Mouse (Mus musculus) spleen, postnatal 4 days (tissue): ENCODE results near the gene Creg1.

Experiments
- DNase-seq, 2 experiments: peaks; one replicate each; pipeline ENCODE4 v3.0.0; 2022; ENCODE audit warnings: low spot score in 2 of 2

Gene Creg1

DNA sequence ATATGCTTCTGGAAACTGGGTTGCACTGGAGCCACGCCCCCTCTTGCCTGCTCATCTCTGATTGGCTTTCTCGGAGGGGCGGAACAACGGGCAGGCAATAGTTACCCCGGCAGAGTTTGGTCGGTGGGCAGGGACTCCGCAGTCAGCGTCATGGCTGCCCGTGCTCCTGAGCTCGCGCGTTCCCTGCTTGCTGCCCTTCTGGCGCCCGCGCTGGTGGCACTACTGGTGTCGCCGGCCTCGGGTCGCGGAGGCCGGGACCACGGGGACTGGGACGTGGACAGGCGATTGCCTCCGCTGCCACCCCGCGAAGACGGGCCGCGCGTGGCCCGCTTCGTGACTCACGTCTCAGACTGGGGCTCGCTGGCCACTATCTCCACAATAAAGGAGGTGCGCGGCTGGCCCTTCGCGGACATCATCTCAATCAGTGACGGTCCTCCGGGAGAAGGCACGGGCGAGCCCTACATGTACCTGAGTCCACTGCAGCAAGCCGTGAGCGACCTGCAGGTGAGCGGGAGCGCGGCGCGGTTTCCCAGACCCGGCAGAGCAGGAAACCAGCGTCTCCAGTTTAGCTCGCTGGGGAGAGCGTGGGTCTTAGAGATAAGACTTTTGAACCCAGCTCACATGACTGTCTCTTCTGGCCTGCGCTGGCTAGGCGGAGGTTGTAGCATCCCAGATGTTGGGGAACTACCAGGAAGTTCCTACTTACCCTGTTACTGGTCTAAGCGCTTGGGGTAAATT is at the start of gene Creg1:
TSS of gene Creg1 (plus strand) at position 112 of the 738 bp plus-strand sequence.
- peak; percentile 95 to 97 for DNase-seq

DNA sequence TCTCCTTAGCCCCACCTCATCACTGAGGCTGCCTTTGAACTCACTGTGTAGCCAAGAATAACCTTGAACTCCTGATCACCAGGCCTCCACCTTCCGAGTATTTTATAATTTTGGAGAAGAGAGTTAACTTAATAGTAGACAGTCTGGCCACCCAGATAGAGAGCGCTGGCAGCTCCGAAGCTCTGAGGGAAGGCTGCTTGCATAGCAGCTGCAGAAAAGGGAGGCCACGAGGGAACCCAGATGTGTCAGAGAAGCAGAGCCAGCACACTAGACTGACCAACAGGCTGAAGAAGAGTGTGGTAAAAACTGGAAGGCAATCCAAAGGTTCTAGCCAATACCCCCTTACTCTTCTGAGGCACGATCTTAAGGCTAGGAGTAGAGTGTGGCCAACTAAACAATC is 49.7 kb upstream of the Creg1 start:
- DNase-seq, result no peak

DNA sequence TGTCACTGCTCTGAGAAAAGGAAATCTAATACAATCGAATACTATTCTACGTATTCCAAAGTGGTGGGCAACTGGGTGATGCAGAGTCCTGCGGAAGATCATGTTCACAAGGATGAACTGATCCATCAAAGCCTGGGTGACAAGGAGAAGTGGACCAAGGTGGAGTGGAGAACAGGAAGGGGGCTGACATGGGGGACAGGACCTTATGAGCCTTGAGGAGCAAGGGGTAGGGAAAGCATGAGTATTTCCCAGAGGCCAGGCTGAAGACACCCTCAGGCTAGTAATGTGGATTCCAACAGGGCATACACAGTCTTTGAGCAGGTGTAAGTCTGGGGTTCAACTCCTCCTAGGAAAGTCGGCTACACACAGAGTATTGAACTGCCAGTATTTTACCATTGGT is 47.1 kb upstream of the Creg1 start:
- no peak for DNase-seq

DNA sequence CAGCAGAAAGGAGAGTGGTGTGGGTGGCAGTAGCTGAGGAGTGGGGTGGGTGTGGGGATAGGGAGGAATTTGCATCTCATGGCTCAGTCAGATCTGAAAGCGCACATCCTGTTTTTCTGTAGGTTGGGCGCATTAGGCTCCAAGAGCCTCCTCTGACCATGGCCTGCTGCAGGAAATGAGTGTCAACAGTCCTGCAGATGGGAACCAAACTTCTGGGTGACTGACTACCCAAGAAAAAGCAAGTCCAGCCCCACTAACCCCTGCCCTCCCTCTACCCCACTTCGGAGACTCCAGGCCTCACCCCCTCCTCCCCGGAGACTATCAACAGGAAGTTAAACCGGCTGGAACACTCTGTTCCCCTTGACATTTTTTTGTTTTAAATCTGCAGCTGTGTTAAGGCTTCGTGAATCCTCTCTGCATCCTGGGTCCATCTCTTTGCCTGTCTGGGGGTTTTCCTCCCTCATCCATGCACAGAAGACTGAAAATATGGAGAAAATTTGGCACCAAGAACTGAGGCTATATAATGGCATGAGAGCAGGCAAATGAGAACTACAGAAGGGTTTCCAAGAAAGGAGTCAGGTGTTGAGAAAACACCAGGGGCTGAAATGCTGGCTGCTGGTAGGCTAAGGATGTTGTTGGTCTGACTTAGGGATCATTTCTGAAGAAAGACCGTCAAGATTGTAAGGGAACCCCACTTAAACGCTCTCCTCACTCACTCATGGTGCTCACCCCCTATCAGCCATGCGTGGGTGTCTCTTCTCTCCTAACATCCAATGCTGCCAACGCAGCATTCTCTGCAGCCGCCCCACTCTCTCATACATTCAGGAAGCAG is 45.6 kb upstream of the Creg1 start:
- DNase-seq, result peak; percentile 64 to 75

DNA sequence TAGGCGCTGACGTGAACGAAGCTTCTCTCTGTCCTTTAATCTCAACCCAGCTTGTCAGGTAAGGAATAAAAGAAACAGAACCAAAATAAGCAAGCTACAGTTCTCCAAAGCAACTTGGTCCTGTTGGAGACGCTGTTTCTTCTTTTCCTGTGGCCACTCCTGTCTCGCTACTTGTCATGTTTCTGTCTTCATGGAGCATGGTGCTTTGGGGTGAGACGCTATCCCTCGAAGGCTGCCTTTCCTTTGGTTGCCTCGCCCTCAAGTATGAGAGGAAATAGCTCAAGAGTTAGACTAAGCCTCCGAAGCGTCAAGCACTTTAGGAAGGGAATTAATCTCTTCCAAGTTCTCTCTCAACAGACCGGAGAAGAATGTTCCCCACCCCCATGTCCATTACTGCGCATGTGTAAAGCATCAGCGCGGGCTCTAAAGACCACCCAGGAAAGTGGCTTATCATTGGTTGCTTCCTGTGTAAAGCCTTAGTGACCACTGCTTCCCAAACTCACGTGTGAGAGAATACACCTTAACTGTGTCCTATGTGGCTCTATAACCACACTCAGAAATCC is 44.9 kb upstream of the Creg1 start:
- DNase-seq, result no peak

DNA sequence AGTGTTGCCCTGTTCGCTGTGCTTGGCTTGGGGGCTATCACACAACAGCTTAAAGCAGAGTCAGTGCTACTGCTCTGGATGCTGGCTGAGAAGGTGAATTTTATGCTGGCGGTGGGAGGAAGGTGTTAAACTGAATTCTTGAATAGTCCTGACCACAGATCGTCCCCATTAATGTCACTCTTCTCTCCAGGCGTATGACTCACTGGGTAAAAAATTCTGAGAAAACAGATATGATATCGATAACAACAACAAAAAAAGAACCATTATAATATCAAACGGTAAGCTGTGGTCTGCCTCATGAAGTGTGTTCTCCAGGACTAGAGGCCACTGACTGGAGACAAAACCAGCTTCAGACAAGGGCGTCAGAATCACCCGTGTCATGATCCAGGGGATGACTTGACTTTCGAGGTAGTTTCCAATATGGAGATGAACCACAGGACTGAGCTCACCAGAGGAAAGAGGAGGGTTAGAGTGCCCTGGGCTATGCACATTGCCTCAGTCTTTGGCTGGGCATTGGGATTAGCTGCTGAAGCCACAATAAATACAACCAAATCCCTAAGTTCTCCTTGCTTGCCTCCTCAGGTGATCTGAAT is 40.9 kb upstream of the Creg1 start:
- DNase-seq, result peak in 1 of 2 experiments; percentile 43

DNA sequence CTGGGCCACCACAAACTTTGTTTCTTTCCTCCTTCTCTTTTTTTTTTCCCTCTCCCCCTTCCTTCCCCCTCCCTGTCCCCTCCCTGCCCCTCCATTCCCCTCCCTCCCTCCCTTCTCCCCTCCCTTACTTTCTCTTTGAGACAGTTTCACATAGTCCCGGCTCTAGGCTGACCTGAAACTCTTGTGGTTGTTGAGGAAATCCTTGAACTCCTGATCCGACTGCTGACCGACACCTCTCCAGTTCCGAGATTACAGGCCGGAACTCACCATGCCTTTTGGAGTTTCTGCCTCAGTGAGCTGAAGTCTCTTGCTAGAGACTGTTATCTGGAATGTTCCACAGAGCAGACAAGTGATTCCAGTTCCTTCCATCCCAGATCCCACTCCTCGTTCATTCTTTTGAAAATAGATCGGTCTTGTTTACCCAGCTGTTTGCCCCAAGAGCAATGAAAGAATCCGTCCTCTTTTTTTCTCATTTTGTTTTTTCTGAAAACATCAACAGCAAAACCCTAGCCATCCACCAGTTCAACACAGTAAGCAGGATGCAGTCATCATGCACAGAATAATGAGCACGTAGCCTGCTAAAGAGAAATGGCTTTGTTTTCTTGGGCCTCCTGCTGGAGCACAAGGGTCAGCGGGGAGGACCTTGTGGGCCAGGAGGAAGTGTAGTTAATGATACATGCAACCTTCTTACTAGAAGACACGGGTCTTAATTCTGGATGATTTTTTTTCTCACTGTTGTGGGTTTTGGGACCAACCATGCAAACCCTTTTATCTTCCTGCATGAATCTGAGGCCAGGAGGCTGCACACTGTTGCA is 39.1 kb upstream of the Creg1 start:
- peak in 1 of 2 experiments; percentile 46 for DNase-seq

DNA sequence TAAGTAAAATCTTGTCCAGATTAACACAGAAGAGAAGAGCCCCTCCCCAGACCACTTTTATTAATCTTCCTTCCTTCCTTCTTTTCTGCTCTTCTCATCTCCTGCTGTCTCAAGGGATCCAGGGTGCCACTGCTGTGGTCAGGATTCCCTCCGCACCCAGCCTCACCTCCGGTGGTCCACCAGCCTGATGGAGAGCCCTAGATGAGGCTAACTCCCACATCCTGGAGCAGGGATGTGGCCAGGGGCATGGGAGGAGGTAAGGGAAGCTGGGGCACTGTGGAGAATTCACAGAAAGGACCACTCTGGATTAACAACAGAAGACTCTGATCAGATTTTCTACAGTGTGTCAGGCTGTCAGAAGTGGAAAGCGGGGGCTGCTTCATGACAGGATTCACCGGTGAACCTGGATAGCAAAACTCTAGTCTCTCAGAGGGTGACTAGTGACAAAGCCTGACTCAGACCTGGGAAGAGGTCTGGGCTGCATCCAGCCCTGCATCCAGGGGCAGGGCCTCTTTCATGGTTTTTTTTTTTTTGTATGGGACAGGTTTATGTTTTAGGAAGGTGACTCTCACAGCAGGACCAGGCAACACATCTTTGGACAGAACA is 38.4 kb upstream of the Creg1 start:
- no peak for DNase-seq

DNA sequence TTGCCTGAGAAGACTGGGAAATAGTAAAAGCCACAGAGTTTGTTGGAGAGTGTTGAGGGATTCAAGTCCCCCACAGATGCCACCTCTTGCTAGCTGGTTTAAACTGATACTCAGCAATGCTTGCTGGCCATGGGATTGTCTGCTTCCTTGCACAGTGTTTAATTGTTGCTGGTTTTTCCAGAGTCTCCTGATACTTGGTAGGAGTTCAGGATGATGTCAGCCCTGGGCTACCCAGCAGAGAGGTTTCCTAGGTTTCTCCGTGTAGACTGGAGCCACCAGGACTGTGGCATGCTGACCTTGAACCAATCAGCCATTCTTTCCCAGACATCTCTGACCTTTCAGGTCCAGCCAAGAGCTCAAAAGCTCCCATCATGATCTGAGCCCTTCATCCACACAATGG is 36.6 kb upstream of the Creg1 start:
- DNase-seq, result no peak

DNA sequence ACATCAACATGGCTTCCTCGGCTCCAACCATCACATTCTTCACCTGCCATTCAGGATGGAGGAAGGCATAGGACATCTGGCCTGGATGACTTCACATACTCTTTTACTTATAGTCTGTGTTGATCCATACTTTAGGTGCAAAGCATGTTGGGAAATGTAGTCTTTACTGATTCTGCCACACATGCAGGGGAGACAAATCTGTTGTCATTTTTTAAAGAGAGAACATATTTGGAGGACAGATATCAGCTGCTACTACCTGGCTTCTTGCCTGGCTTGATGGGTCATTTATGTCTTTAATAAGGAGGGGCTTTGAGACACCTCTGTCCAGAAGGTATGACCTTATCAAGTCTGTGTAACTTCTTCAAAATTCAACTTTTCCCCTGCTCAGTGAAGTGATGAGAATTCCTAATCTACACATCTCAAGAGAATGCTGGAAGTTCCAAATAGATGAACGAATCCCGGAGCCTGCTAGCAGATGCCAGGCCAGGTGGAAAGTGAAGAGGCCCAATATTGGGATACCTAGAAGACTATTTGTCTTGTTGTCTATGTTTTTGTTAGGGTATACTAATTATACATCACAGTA is 35.4 kb upstream of the Creg1 start:
- DNase-seq, result no peak

DNA sequence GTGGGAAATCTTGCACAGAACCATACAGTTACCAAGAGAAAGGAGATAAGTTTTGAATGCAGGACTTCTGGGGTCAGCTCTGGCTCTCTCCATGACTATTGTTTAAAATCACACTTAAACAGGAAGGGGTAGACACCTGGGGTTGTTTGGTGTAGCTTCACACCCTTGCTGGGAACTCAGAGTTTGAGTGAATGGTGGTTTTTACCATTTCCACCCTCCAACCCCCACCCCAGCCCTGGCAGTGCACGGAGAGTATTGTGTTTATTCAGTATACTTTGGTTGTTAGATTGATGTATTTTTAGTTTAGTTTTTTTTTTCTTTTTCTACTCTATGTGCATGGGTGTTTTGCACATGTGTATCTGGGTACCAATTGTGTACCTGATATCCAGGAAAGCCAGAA is 33.4 kb upstream of the Creg1 start:
- DNase-seq, result no peak

DNA sequence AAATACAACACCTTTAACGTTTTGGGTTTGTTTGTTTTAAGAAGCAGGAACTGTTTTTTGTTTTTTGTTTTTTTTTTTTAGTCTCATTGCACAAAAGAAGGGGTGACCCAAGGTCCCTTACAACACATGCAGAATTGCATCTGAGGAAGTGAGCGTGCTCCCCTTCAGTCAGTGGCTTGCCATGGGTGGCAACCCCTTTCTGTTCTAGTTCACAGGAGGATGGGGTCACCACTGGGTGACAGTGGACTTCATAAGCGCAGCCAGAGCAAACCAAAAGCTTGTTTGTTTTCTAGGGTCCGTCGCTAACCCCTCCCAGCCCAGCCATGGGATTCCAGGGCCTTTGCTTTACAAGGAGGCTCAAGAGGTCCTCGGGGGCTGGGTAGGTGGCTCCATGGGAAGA is 32.0 kb upstream of the Creg1 start:
- DNase-seq, result no peak

DNA sequence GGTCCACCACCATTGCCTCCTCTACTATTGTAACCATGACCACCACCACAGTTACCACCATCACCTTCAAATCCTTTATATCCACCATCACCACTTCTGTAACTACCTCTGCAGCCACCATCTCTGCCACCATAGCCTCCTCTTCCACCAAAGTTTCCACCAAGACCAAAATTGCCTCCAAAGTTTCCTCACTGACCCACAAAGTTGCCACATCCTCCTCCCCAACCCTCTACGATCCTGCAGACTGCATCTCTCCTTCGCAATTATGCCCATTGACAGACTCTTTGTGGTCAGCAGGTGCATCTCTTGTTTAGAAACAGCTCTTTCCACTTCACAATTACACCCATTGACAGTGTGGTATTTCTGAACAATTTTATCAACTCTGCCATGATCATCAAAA is 28.7 kb upstream of the Creg1 start:
- DNase-seq, result no peak

DNA sequence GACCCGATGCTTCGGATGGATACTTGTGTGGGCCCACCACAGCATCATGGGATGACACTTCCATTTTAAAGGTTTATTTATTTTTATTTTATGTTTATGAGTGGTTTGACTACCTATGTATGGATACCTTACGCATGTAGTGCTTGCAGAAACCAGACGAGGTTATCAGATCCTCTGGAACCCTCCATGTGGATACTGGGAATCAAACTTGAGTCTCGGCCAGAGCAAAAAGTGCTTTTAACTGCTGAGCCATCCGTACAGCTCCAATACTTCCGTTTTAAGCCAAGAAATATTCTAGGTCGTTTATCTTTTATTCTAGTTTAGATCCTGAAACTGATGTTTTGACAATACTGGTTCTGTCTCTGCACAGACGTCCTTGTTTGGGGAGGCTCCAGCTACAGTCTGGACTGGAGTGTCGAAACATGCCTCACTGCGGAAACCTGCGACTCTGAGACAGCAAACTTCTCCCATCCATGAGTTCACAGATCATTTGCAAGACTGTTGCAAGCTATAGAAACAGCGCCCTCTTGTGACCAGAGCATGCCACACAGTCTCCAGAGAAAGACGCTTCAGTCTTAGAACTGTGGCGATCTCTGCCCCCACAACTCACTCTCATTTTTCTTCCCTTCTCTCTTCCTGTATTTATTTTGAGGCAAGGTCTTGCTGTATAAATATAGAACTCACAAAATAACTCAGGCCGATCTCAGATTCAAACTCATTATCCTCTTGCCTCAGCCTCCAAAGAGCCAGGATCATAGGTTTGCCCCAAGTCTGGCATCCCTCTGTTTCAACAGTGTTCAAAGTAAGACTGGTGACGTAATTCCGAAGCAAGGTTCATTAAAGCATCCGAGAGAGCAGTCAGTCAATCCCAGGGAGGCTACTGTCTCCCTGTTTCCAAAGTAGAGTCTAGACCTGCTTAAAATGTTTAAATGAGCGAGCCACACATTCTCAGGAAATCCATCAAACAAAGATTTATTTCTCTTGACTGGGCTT is 27.4 kb upstream of the Creg1 start:
- DNase-seq, result peak; percentile 84 to 93

DNA sequence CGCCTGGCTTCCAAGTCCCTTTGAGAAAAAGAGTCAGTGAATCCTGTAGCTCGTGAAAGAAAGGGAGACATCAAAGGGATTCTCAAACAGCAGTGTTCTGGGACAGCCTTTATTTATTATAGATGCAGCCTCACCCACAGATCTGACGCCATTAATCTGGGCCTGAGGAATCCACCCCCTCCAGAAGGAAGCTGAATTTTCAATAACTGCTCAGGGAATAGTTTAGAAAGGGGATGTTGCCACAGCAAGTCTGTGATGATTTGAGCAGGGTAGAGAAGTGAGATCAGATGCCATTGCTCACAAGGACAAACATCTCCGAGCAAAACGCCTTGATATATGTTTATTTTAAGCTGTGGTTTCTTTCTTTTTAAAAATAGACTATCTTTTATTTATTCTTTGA is 26.1 kb upstream of the Creg1 start:
- no peak for DNase-seq

DNA sequence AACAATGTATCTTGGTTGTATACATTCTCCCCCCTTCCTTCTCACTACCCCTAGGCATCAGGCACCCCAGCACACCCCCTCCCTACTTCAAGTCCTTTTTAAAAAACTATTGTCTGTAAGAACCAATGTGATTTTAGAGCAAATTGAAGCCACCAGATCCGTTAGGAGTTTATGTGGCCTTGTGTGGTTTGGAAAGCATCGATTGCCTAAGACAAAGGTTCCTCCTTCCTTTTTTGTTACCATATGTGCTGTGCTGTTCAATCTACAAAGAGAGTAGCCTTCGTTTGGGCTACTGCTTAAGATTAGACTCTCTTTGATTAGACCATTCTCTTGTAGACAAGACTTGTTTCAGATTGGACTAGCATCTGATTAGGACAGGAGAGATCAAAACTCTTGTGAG is 25.7 kb upstream of the Creg1 start:
- DNase-seq, result no peak

DNA sequence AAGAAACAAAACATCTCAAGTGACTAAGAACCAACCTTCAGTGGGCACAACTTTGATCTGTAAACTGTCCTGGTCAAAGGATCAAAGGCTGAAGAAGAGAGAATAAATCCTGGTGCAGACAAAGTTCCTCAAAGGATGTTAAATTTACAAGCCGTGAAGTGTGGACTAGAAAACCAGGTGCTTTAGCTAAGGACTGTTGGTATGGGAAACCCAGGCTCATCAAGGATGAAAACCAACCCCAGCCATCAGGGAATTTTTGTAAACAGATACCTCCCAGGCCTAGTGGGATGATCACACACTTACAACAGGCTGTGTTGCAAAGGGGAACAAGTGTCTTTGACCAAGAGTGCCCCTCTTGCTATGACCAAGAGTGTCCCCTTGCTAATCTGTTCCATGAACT is 24.6 kb upstream of the Creg1 start:
- no peak for DNase-seq

DNA sequence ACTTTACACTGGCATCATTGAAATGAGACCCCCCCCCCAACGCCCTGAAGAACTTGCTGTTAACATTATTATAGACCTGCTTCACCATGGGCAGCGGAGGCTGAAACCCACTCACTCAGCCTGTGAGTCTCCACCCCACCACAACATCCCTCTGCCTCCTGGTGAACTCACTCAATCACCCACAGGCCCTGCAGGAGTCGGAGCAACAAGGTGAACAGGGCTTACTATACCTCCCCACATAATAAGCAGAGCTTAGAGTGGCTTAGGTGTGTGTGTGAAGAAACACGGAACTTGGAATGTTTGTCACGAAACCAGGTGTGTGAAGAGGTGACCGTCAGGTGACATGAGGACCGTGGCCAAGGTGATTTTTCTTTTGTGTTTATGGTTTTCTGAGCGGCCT is 21.6 kb upstream of the Creg1 start:
- DNase-seq, result no peak

DNA sequence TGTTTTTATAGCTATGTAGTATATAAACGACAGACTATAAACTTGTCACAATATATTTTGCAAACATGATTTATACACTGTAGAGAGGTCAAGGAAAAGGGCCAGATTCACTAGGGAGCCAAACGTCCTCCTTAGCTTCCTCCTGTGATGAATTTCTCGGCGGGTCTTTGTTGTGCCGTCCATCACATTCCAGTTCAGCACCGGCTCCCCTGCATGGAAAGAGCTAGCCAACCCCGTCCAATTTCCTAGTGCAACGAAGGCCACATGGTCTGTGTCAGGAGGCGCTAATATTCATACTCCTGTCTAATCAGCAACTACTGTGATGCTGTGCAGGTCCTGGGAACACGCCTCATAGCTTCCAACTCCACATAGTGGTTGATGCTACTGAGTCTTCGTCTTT is 15.5 kb upstream of the Creg1 start:
- no peak for DNase-seq

DNA sequence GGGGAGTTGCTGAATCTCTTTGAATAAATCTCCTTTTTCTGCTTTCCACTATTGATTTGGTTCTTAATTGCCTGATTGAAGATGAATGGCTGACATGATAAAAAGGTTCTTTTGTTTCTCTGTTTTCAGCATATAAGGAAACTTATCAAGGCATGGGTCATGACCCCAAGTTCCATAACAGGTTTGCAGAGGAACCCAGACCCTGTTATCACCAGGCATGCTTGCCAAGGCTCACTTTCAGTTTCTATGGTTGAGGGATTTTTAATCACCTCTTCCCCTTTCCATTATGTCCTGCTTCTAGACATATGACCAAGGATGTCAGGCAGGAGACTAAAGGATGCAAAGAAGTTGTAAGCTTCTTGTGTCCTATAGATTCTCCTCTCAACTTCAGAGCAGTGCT is 12.4 kb upstream of the Creg1 start:
- no peak for DNase-seq
